Mouse (Mus musculus) spleen, embryonic (tissue): ENCODE data around the gene Mb21d2.

Source experiments
- CTCF ChIA-PET: fragments of 350-600 bp; sonication (Branson Sonifier 250); formaldehyde crosslinking; loops from one replicate; lab custom pipeline; 2022; lab: Charles Lee

Gene Mb21d2

DNA sequence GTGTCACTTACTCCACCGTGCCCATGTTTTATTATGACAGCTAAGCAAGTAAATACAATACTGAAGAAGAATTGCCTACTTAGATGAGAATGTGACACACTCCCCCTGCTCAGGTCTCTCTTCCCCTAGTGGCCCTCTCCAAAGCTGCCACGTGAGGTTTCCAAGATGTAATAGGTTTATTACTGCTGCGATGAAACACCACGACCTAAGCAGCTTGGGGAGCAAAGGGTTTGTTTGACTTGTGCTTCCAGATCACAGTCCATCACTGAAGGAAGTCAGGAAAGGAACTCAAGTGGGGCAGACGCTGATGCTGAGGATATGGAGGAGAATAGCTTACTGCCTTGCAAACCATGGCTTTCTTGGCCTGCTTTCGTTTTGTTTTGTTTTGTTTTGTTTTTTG lies 65.9 kb downstream of the Mb21d2 start:
- CTCF ChIA-PET, result no interaction called here

DNA sequence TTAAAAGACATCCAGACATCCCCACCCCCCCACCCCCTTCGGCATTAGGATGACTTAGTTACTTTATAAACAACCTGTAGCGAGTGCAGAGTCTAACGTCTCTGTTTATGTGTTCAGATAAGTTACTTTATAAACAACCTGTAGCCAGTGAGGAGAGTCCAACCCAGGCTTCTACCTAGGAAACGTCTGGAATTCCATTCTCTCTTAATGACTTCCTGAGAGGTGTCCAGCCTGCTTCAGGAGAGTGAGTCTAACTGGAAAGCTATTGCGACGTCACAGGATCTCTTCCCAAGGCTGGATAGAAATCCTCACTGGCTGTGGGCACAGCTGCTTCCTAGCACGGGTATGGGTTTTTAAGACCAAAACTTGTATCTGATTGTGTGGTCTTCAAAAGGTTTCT lies 67.4 kb downstream of the Mb21d2 start:
- CTCF ChIA-PET, result no interaction called here

- CTCF ChIA-PET, result no interaction called here
Observed at GRCm38 (mm10) chr16:28859678-28860077, 69.8 kb downstream of the Mb21d2 start.

GRCm38 (mm10) chr16:28859009-28859288 lies 70.5 kb downstream of the Mb21d2 start:
- CTCF ChIA-PET, result no interaction called here

- CTCF ChIA-PET, result no interaction called here
Observed at GRCm38 (mm10) chr16:28858210-28859008, 71.1 kb downstream of the Mb21d2 start.

DNA sequence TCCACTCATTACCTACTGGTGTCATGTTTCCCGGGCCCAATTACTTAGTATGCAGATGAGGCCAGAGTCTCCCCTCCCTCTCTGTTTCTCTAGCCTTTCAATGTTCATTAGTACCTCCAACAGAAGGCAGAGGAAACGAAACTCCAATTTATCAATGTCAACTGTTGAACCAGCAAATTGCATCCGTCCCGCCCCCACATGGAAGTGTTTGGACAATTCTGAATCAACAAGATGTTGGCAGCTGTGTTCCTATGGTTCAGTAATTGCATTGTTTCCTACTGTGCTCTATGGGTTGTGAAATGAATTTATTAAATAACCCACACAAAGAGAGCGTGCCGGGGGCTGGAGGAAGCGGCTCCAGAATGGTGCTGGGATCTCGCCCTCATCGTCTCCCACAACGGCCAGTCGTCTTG lies 78.1 kb downstream of the Mb21d2 start:
- CTCF ChIA-PET, result no interaction called here

- CTCF ChIA-PET, result no interaction called here
Observed at GRCm38 (mm10) chr16:28850881-28851280, 78.6 kb downstream of the Mb21d2 start.

GRCm38 (mm10) chr16:28846123-28846522 lies 83.3 kb downstream of the Mb21d2 start:
- CTCF ChIA-PET, result no interaction called here

DNA sequence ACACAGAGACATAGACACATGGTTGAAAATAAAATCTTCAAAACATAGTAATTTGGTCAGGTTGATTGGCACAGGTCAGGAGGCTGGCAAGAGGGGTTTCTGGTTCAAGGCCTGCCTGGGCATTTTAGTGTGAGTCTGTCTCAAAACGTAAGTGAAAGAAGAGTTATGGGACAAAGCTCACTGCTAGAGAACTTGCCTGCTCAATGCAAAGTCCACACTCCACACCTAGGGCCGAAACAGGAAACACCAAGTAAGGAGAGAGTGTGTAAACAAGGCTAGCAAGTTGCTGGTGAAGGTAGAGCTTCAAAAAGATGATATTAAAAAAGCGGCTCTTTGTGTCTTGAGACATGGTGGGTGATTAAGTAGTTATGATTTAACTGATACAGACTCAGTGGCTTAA lies 84.1 kb downstream of the Mb21d2 start:
- CTCF ChIA-PET, result no interaction called here

GRCm38 (mm10) chr16:28841102-28841501 lies 88.4 kb downstream of the Mb21d2 start:
- CTCF ChIA-PET, result no interaction called here

DNA sequence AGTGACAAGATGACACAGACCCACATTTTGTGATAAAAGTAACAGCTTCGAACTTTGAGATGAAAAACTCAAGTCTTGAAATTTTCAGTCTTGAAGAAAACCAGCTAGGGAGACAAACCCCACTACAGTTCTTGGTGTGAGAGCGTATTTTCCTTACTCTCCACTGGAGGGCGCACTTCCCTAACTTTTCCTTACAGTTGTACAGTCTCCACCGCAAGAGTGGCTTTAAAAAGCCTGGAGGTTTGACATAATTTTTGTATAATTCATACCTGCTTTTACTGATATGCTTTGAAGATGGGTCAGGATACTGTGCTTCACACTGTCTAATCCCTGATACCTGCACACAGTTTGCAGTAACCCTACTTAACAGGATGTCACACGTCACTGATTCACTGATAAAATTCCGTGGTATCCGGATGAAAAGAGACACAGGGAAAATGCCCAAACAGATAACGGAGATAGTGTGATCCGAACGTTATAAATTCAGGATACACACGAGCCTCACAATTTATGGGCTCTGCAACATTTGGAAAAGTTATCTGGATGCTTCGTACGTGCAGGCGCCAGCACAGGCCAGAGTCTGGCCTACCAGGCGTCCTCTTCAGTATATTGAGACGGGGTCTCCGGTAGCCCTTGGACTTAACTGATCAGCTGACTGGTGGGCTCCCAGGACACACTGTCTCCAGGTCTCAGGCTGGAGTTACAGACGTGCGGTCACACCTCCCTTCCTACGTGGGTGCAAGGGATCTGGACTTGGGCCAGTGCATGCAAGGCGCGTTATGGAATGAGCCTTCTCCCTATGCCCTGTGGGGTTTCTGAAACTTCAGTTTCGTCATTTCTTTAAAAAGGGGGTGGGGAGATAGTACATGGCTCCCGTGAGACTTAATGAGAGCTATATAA lies 89.1 kb downstream of the Mb21d2 start:
- CTCF ChIA-PET, result no interaction called here

- CTCF ChIA-PET, result no interaction called here
Observed at GRCm38 (mm10) chr16:28839575-28839974, 89.9 kb downstream of the Mb21d2 start.

DNA sequence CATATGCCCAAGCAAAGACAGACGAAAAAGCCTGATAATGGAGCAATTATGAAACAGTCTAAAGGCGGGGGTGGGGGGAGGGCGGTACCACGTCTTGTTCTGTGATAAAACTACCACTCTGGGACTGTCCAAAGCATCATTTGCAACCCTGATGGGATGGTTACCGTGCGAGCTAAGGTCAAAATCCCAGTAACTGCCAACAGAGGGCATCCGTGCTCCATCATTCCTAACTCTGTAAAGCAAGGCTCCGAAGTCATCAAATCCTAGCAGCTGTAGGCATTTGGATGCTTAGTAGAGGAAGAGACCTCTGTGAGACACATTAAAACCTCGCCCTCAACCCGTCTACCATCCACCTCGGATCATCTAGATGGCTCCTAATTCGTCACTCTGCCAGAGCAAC lies 91.5 kb downstream of the Mb21d2 start:
- CTCF ChIA-PET, result no interaction called here

GRCm38 (mm10) chr16:28832085-28832635 lies 97.3 kb downstream of the Mb21d2 start:
- CTCF ChIA-PET, result no interaction called here

GRCm38 (mm10) chr16:28829263-28829955 lies 100.1 kb downstream of the Mb21d2 start:
- CTCF ChIA-PET, result no interaction called here

DNA sequence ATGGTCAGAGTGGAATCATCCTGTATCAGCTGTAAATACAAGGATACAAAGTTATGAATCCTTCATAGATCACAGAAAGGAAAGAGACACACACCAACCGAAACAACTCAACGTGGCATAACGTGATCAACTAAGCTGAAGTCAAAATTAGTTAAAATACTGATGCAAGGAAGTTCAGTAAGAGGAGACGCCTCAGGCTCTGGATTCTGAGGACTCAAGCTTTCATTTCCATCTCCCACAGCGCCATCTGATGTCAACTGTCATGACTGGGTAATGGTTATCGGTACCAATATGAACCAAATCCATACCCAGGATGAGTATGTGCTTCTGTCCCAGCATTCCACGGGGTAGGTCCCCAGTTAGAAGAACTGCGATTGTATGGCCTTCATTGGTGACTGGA lies 104.7 kb downstream of the Mb21d2 start:
- CTCF ChIA-PET, result no interaction called here

GRCm38 (mm10) chr16:28821774-28822173 lies 107.7 kb downstream of the Mb21d2 start:
- CTCF ChIA-PET, result no interaction called here

DNA sequence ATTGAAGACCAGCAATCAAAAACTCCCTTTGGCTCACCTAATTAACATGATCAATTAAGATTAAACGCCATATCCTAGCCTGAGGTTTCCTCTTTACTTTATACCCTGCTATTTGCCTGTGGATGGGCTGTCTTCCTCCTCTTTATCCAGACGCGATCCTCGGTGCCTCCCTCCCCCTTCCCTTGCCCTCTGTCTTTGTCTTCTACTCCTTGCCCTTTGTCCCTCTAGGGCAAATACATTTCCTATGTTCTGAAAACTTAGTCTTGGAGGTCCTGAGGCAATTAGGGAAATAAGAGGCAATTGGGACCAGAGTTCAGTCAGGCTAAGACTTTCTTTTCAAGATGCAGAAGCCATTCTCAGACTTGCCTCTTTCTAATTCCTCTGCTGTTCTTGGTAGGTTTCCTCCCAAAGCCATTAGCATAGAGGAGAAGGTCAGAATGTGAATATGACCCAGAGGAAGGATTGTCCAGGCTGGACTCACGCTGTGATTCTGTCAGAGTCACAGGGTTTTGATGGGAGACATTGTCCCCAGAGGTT lies 110.7 kb downstream of the Mb21d2 start:
- CTCF ChIA-PET, result no interaction called here

- CTCF ChIA-PET, result interaction anchor here (0.6 kb wide), 1 partner anchor 197 kb away, joined by 3 read pairs; no protein-coding TSS in a partner anchor
Observed at GRCm38 (mm10) chr16:28813290-28813689, 116.2 kb downstream of the Mb21d2 start.

DNA sequence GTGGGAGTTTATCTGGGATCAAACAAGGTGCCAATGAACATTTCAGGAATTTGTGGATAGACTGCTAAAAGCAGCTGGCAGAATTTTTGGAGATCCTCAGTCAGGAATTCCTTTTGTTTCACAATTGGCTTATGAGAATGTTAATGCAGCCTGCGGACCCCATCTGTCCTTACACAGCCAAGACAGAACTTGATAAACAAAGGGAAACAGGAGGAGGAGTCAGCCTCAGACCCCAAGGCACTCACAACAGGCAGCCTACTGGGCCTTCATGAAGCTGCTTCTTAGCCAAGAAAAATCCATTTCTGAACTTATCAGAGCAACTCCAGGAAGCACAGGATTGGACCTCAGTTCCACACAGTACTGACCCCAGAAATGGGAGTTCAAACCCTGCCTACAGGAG lies 120.4 kb downstream of the Mb21d2 start:
- CTCF ChIA-PET, result no interaction called here

DNA sequence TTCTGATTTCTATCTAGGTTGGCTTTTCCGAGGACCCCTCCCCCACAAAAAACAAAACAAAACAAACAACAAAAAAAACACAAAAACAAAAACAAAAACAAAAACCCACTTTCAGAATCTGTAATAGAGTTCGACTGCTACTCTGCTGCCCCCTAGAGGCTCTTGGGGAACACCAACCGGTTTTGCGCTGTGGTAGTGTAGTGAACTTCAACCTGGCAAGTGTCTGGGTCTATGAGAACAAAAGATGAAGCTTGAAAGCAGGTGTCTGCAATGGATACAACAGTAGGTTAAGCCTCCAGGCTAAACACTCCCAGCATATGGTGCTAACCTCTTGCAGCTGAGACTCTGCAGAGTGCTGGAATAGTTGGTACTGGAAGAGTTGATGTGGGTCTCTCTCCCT lies 136.4 kb downstream of the Mb21d2 start:
- CTCF ChIA-PET, result no interaction called here
